Mouse (Mus musculus) T-helper 1 cell (primary cell): Measurements from ENCODE around the gene Traf5.

Source experiments
- in situ Hi-C: fragments of 300-600 bp; cut with MboI, MseI; formaldehyde crosslinking; loops from one replicate; pipeline ENCODE4 v1.15.1; 2025; ENCODE audit warnings: high pct_unique_total_duplicates

Gene Traf5

DNA sequence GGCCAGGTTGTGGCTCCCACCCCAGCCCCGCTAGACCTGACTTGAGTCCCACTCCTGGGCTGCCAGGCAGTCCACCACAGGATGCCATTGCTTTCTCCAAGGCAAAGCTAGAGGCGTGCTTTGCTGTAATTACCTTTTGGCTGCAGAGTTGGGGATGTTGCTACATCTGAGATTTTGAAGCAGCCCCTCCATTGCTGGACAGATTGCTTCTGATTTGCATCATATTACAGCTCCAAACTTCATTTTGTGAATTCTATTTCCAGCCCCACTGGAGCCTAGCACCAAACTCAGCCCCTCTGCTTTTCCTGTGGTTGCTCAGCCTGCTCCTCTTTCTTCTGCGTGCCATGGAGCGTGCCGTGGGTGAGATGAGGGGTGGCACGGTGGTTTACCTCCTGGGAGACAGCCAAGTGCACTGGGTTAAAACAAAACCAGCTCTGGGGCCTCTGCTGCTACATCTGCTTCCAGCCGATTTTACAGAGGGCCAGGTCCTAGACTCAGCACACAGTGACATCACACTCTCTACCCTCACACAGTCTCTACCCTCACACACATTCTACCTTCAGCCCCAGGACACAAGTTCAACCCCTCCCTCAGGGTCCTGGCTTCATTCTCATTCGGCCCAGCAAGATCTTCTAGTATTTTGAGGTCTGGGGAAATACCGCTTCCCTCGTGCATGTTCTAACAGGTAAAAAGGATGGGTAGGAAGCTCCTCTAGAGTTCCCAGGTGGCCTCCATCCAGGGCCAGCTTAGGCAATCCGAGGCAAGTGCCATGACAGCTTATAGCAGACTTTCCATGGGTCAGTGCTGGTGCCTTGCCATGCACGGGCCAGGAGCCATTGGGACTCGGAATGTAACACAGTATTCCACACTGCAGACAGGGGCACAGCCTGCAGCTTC is 117.6 kb downstream of the Traf5 start:
- in situ Hi-C loops: loop anchor here (5.0 kb wide), 1 partner anchor 82 kb away; no protein-coding TSS in a partner anchor

DNA sequence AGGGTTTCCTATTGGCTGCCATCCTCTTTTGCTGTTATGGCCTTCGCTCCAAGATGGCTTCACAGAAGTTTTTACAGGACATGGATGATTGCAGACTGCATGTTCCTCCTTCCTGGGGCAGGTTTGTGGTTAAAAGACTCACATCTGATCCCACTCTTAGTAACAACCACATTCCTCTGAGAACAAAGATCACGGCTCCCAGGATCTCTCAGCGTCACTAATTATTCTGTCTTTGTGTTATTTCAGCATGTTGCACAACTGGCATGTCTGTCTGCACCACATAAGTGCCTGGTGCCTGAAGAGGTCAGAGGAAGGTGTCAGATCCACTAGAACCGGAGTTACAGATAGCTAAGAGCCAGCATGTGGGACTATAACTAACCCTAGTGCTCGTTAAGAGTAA is 122.4 kb downstream of the Traf5 start:
- in situ Hi-C loops: loop anchor here (5.0 kb wide), 2 partner anchors 78 to 122 kb away; partner anchors contain the start of gene Traf5

DNA sequence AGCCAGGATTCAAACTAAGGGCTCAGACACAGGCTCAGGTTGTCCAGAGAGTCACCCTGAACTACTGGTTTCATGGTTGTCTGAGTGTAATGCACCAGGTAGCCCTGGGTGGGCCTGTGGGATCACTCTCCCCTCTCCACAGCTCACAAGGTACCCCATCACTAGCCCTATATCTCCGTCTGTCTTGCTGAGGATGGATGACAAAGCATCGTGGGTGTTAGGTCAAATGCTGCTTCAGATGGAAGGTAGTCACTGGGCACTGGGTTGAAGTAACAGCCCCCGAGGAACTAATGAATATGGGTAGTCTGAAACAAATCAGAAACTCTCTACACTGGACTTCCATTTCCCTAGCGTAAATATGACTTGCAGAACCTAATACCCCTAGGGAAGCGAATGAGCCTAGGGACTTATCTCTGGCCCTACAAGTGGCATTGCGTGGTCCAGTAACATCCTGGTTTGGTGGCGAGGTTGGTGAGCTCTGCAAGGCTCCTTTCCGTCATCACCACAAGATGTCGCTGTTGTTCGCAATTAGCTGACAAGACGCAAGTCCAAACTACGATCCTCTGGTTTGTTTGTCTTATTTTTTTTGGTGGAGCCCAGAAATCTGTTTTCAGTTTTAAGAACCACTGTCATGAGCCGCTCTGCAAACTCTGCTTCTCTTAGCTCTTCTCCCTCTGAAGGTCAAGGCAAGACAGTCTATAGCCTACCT is 127.4 kb downstream of the Traf5 start:
- in situ Hi-C loops: loop anchor here (5.0 kb wide), 1 partner anchor 127 kb away; the partner anchor contains the start of gene Traf5

DNA sequence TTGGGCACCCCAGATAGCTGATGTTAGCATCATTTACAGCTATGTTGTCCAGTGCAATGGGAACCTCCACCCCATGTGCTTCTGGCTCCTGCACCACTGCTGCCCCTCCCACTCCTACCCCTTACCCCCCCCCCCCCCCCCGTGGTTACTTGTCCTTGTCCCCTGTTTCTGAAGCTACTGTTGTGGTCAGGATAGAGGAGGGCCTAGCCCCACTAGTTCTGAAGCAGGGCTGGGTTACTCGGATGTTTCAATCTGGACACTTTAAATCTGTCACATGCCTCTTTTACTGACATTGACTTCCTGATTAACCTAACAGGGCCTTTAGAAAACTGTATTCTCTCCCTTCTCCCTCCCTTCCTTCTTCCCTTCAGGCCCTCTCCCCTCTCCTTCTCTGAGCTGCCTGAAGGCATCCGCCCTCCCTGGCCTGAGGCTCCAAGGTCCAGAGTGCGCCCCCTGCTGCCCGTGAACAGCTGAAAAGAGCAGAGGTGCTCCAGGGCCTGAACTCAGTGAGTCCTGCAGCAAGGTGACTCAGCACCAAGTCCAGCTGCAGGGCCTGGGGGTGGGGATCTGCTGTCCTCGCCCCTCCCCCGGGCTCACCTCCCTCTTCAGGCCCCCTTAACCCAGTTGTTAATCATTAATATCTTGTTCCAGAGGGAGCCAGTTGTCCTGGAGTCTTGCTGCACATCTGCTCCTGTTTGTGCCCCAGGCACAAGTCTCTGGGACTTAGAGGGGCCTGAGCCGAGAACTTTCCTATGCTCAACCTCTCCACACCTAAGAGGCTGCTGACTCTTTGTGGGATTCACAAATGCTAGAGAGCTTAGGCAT is 128.2 kb downstream of the Traf5 start:
- in situ Hi-C loops: no loop called here

DNA sequence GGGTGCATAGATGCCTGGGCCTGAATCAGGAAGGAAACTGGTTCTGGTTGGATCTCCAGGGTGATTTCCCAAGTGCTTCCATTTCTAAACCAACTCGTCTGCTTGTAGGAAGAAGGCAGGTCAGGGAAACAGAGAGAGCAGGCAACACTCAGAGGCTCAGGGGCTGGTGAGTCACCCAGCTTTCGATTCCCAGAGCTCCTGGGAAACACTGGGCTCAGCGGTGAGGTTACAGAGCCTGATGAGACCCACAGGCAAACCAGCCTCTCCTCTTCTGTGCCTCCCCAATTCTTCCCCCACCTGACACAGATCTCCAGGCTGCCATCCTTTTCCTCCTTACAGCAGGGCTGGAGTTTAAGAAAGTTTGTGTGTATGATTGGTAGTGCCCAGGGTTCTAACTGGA is 128.9 kb downstream of the Traf5 start:
- in situ Hi-C loops: no loop called here

DNA sequence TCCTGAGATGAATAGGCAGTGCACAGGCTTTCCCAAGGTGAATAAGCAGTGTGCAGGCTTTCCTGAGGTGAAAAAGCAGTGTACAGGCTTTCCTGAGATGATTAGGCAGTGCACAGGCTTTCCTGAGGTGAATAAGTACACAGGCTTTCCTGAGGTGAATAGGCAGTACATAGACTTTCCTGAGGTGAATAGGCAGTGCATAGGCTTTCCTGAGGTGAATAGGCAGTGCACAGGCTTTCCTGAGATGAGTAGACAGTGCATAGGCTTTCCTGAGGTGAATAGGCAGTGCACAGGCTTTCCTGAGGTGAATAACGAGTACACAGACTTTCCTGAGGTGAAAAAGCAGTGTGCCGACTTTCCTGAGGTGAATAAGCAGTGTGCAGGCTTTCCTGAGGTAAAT is 131.4 kb downstream of the Traf5 start:
- in situ Hi-C loops: no loop called here

DNA sequence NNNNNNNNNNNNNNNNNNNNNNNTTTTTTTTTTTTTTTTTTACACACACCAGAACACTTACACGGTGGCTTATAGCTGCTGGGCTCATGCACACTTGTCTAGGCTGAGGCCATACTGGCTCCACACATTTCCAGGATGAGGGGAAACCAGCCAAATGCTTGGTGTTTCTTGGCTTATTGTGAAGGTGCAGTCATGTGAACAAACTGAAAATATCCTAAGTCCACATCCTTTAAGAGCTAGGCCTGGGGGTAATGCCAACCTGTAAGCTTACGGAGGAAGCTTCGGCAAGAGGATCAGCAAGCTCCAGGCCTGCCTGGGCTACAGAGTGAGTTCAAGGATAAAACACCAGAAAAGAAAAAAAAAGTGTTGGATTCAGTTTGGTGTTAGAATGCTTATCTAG is 135.0 kb downstream of the Traf5 start:
- in situ Hi-C loops: loop anchor here (10.0 kb wide), 1 partner anchor 307 kb away; no protein-coding TSS in a partner anchor

DNA sequence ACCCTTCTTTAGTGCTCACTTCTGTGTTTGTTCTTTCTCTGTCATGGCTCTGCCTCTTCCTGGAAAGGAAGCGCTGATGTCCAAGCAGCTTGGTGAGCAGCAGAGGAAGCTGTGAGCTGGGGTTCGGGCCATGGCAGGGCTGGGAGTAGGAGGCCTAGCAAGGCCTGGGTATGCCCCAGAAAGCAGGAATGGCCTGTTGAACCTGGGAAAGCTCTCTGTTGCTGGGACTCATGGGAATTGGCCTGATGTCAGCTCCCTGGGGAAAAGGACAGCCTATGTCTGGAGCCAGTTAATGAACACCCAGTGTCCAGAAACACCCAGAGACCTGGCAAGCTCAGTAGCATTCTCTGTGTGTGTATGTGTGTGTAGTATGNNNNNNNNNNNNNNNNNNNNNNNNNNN is 135.5 kb downstream of the Traf5 start:
- in situ Hi-C loops: loop anchor here (10.0 kb wide), 1 partner anchor 308 kb away; no protein-coding TSS in a partner anchor

DNA sequence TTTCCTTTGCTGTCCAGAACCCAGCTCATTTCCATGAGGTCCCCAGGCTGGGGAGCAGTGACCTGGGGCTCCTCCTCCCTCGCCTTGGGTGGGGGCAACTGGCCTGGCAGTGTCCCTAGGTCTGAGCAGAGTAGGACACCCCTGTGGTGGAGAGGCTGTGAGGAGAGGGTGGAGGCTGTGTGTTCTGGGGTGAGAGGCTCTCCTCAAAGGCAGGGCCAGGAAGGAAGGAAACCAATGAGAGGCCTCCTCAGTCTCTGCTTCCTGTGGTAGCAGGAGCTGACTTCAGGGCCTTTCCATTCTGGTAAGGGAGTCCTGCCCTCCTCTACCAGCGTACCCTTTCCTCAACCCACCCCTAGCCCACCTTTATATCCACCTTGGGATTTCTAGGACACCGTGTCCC is 136.1 kb downstream of the Traf5 start:
- in situ Hi-C loops: loop anchor here (10.0 kb wide), 1 partner anchor 309 kb away; no protein-coding TSS in a partner anchor

DNA sequence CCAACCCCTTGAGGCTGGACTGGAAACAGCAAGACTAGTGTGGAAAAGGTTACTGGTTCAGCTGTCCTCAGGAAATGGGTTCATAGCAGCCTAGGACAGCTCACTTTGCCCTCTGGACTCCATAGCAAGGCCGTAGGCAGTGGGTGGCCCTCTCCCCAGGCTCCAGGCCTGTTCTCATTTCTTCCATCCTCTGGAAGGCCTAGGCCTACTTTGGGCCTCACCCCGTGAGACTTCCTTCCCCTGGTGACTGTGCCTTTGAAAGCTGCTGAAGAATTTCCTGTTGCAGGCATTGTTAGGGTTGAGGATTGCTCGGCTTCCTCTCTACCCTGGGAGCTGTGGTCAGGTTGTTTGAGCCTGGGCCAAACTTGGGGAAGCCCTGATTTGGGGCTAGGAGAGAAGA is 137.3 kb downstream of the Traf5 start:
- in situ Hi-C loops: loop anchor here (10.0 kb wide), 1 partner anchor 310 kb away; no protein-coding TSS in a partner anchor

DNA sequence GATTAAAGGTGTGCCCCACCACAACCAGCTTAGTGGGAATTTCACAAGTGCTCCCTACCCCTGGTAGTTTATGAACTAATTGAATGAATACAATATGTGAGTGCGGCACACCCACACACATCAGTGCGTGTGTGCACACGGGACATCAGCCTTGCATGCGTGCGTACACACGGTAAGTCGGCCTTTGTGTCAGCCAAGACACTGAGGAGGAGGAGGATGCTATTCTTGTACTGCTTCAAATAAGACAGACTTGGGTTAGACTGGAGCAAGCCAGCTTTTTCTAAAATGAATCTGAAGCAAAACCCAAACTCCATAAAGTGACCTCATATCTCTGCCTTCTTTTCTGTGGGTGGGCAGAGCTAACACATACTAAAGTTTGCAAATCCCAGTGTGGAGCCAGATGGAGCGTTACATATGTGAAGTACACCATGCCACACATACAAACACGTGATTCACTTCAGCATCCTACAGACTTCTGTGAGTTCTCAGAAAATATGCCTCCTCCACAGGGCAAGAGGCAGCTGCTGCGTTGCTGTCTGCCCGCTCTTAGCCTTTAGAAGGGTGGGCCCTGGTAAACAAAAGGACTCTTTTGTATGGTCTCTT is 139.5 kb downstream of the Traf5 start:
- in situ Hi-C loops: loop anchor here (10.0 kb wide), 1 partner anchor 312 kb away; no protein-coding TSS in a partner anchor

DNA sequence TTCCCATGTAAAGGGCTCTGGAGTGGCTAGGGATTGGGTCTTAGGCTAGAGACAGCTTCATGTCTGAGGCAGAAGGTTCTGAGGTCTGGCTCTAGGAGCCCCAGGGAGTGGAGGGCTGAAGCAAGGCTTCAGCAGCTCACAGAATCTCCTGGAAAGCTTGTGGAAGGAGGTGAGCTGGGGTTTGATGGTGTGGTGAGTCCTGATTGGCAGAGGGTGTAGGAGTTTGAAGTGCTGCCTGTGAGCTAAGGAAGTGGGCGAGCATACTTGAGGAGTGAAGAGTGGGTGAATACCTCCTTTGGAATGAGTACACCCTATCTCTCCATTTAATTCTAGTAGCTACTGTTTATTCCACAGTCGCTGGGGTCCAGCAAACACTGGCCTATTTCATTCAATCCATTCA is 141.7 kb downstream of the Traf5 start:
- in situ Hi-C loops: loop anchor here (10.0 kb wide), 1 partner anchor 314 kb away; no protein-coding TSS in a partner anchor

DNA sequence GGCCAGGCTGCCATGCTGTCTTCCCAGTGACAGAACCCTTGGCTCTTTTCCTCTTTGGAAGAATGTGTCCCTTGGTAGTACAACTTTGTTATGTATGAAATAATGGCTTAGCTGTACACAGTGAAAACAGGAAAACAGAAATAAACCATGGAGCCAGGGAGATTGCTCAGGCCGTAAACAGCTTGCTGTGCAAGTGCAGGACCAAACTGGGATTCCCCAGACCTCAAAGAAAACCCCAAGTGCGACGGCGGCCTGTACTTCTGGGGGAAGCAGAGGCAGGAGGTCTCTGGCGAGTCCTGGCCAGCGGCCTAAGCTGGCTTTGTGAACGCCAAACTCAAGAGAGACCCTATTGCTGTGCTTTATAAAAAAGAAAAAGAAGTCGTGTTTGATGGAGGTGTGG is 143.8 kb downstream of the Traf5 start:
- in situ Hi-C loops: no loop called here

DNA sequence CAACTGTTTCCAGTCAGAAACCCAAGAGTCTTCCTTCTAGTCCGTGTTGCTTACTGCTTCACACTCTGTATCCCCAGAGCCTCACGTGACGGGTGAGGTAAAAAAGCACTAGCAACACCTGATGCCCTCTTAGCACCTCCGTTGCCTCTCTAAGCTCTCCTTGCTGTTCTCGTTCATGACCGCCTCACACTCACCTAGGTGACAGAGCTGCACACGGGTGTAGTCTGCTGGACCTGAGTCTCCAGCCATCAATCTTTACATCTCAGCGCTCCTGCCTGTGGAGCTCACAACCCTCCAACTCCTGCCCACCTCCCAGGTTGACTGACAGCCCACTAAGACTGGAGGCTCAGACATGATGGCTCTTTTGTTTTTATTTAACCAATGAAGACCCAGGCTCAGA is 144.6 kb downstream of the Traf5 start:
- in situ Hi-C loops: no loop called here
